Mouse (Mus musculus): Measurements from ENCODE around the gene Acp2.

DNA sequence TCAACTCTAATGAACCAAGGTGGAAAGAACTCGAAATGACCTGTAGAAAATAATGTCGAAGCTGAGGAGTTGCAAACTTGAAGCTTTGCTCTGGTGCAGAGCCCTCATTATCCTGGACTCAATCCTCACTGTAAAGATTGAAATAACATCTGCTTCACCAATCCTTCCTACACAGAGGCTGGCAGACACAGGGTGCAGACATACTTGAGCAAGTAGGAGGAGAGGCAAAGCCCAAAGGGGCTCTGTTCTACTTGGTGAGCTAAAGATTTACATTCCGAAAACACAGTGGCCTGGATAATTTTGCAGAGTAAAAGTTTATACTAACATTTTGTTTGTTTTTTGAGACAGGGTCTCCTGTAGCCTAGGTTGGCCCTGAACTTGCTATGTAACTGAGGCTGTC lies 3.8 kb upstream of the Acp2 start:
- TF ChIP-seq CTCF (IDR thresholded peaks at IDR 0.05; ENCODE audit: low read depth), result no peak
- no peak for TF ChIP-seq EP300 (IDR thresholded peaks at IDR 0.05; ENCODE audit: low read depth)

Measured in heart, postnatal 0 days (tissue).